In the genomic region with DNA sequence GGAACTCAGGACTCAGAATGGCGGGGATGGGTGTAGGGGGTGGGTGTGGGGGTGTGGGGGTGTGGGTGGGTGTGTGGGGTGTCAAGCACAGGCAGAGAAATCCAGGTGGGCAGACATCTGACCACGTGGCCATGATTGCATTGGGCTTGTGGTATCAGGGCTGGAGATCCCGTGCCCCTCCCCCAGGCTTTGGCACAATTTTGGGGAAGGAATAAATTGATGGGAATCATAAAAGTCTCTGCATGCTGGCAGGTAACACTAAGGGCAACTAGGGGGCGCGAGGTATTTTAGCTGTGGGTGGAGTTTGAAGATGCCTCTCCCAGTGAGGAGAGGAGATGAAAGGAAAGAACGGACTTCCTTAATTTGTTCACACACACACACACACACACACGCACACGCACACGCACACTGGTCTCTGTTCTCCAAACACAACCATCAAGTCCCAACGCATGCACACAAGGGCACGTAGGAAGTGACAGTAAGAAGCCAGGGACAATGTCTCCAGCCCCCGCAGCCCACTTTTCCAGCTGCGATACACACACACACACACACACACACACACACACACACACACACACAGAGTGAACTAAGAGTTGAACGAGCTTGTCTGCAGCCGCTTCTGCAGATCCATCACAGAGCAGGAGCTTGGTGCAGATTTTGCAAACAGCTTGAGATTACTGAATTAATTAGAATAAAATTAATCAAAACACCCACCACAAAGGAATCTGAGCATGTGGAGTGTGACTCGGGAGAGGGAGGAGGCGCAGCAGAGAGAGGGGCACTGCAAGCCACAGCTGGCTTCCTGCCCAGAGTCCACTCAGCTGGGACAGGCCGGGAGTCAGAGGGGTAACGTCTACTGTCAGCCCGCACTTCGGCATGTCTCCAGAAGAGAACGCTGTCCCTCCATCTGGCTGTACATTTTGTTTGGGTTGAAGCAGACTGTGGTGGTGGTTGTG, we compare ENCODE assay signal across 8 mouse cellular contexts. TPM values are rescaled to one million over a fixed set of nuclear protein-coding genes. Genes with fewer than 3 reads are reported as not detected.
DNase-seq lines count a peak whose midpoint lies in the region; ATAC-seq lines count a peak whose summit lies in the region.

No protein-coding gene starts in this region.

- intact Hi-C loops in left cerebral cortex, postnatal 36 days (cut with DNase I) = no loop called here

- DNase-seq in ovary, adult 18-20 months (ENCODE audit: low spot score) = peak; percentile 51
- no peak for DNase-seq in ovary, postnatal 14 days (ENCODE audit: low spot score)
- DNase-seq in kidney, adult 8-10 months = peak; percentile 9 to 23
- DNase-seq in left cerebral cortex, postnatal 36 days (ENCODE audit: low spot score in 2 of 2) = peak; percentile 28 to 32
- DNase-seq in retina, embryonic 14.5 days (ENCODE audit: low spot score) = peak; percentile 42
- no peak for DNase-seq in cerebellum, adult 9-11 months
- no peak for DNase-seq in cerebellum, adult 18-20 months

- peak; percentile 23; the same call in 1 of the 2 replicates for ATAC-seq in frontal cortex, adult (ENCODE audit: low TSS enrichment)

RNA-seq across cellular contexts. Expression of a gene that starts 21.3 kb away (rescaled TPM):
- 10 to 100 TPM; 15.3 to 22.4 TPM for total RNA-seq in left cerebral cortex, postnatal 36 days (2021)

Comparison
In these comparisons a context has a peak if more than half of its experiments do, and no peak if none do; other contexts are left out.
1. DNase-seq: peak in ovary, adult 18-20 months (single experiment), kidney, adult 8-10 months (2 of 2), left cerebral cortex, postnatal 36 days (2 of 2) and retina, embryonic 14.5 days (single experiment); none in ovary, postnatal 14 days (single experiment), cerebellum, adult 9-11 months (single experiment) and cerebellum, adult 18-20 months (0 of 2).